10 mouse cellular contexts compared by ENCODE assay signal in genomic region chr2:25555479-25555878, GRCm38 (mm10). TPM values are rescaled to one million over a fixed set of nuclear protein-coding genes. Genes with fewer than 3 reads are reported as not detected.
DNase-seq lines count a peak whose midpoint lies in the region; ATAC-seq and TF ChIP-seq lines count a peak whose summit lies in the region.
"Not testable (repeated sequence)": the region's sequence is repeated elsewhere in the genome, so short reads cannot be mapped to it uniquely, and the experiment has no call there.
"Had no signal": no experiment of that assay in that cellular context is flagged by ENCODE, and none has a peak within 500 bp of the region (broad histone marks: within the 10 kb centered on the region; RNA-seq: fewer than 3 reads in every experiment).

No protein-coding gene starts in this region.

- not testable (repeated sequence) for H3K4me2 ChIP-seq in intestine, postnatal 0 days (replicated peaks; ENCODE audit: low read depth); lung, embryonic 14.5 days; midbrain, postnatal 0 days (ENCODE audit: low read depth, low read length, poor library complexity, severe bottlenecking)

- H3K9me3 ChIP-seq in E14TG2a.4 (ENCODE audit: low read length); intestine, postnatal 0 days (ENCODE audit: control insufficient read depth); lung, embryonic 14.5 days (ENCODE audit: low read depth, low read length); midbrain, postnatal 0 days (ENCODE audit: low read length): not testable (repeated sequence)

- not testable (repeated sequence) for ATAC-seq in intestine, postnatal 0 days; lung, embryonic 14.5 days (ENCODE audit: insufficient read depth); midbrain, postnatal 0 days (ENCODE audit: low FRiP score)

- H3K4me1 ChIP-seq in E14TG2a.4 (replicated peaks; ENCODE audit: low read depth, low read length) = peaks cover 26% of the 10 kb centered on the region
- H3K4me1 ChIP-seq in heart, adult 2 months (ENCODE audit: control insufficient read depth, insufficient read depth, low read length); intestine, postnatal 0 days (replicated peaks; ENCODE audit: control insufficient read depth, insufficient read depth, low read length): not testable (repeated sequence)
- peaks cover 11% of the 10 kb centered on the region for H3K4me1 ChIP-seq in lung, embryonic 14.5 days (ENCODE audit: insufficient read depth)
- peaks cover 15% of the 10 kb centered on the region; the same call in 1 of the 2 replicates for H3K4me1 ChIP-seq in midbrain, postnatal 0 days (ENCODE audit: insufficient read depth, low read length)

- not testable (repeated sequence) for TF ChIP-seq POLR2A in heart, adult 2 months (IDR thresholded peaks at IDR 0.05; ENCODE audit: insufficient read depth, low read depth, low read length)

- H3K9ac ChIP-seq in heart, adult 2 months (ENCODE audit: low read depth, low read length); intestine, postnatal 0 days (ENCODE audit: low read depth, low read length); lung, embryonic 14.5 days; midbrain, postnatal 0 days (replicated peaks; ENCODE audit: low read length, poor library complexity, severe bottlenecking): not testable (repeated sequence)

- peak; percentile 34 for TF ChIP-seq CTCF in E14TG2a.4 (conservative IDR thresholded peaks at IDR 0.05; ENCODE audit: low read length)
- peak; percentile 58 for TF ChIP-seq CTCF in heart, adult 2 months (IDR thresholded peaks at IDR 0.05)
- peak; percentile 33 for TF ChIP-seq CTCF in intestine, postnatal 0 days (IDR thresholded peaks at IDR 0.05; ENCODE audit: low read depth)
- peak; percentile 46 for TF ChIP-seq CTCF in left cerebral cortex, adult 2 months (IDR thresholded peaks at IDR 0.05)
- TF ChIP-seq CTCF in lung, embryonic 14.5 days (IDR thresholded peaks at IDR 0.05; ENCODE audit: low read depth) = peak; percentile 15; the same call in 1 of the 2 replicates
- TF ChIP-seq CTCF in midbrain, postnatal 0 days (IDR thresholded peaks at IDR 0.05) = peak; percentile 21

- not testable (repeated sequence) for H3K27ac ChIP-seq in heart, adult 2 months; intestine, postnatal 0 days (ENCODE audit: low read depth, low read length); left cerebral cortex, adult 2 months; lung, embryonic 14.5 days (ENCODE audit: low read depth); midbrain, postnatal 0 days (ENCODE audit: low read depth, low read length)

- intact Hi-C loops in heart, adult 2 months (cut with DNase I) = loop anchor here (10.0 kb wide), 1 partner anchor 131 kb away; the partner anchor contains the start of genes Abca2 and Fut7
- intact Hi-C loops in left cerebral cortex, adult 2 months (cut with DNase I) = not testable (repeated sequence)

- H3K79me2 ChIP-seq in heart, adult 2 months (replicated peaks; ENCODE audit: control insufficient read depth, insufficient read depth, low read length) = not testable (repeated sequence)

- not testable (repeated sequence) for H3K27me3 ChIP-seq in E14TG2a.4 (ENCODE audit: insufficient read depth, low read length); heart, adult 2 months (ENCODE audit: control insufficient read depth, insufficient read depth, low read length); intestine, postnatal 0 days (replicated peaks; ENCODE audit: control insufficient read depth, insufficient read depth, low read length); lung, embryonic 14.5 days (ENCODE audit: insufficient read depth, low read length); midbrain, postnatal 0 days (ENCODE audit: insufficient read depth, low read length)

- not testable (repeated sequence) for H3K4me3 ChIP-seq in E14TG2a.4 (replicated peaks; ENCODE audit: low read length); heart, adult 2 months; intestine, postnatal 0 days (ENCODE audit: low read depth, low read length); left cerebral cortex, adult 2 months; lung, embryonic 14.5 days (ENCODE audit: low read depth, low read length); midbrain, postnatal 0 days (ENCODE audit: low read depth, low read length)

- WGBS in heart, adult 2 months = 60% methylated on average over 2 of the region's 2 CpGs
- WGBS in intestine, postnatal 0 days = 62% methylated on average over 2 of the region's 2 CpGs
- 45% methylated on average over 2 of the region's 2 CpGs for WGBS in lung, embryonic 14.5 days
- WGBS in midbrain, postnatal 0 days = 52% methylated on average over 2 of the region's 2 CpGs

- H3K36me3 ChIP-seq in E14TG2a.4 (ENCODE audit: insufficient read depth, low read length) = peaks cover 17% of the 10 kb centered on the region
- not testable (repeated sequence) for H3K36me3 ChIP-seq in heart, adult 2 months (ENCODE audit: control insufficient read depth, insufficient read depth, low read length); intestine, postnatal 0 days (ENCODE audit: control insufficient read depth, insufficient read depth); lung, embryonic 14.5 days (ENCODE audit: insufficient read depth); midbrain, postnatal 0 days (ENCODE audit: insufficient read depth, low read length)

- not testable (repeated sequence) for TF ChIP-seq EP300 in heart, adult 2 months (IDR thresholded peaks at IDR 0.05; ENCODE audit: insufficient read depth, low read depth, low read length)

- peak; percentile 39 for DNase-seq in A20 (ENCODE audit: low read depth, low spot score)
- DNase-seq in cerebellum, adult 11-12 months = peak; percentile 18
- DNase-seq in heart, adult 2 months; left cerebral cortex, adult 2 months (ENCODE audit: extremely low spot score in 1 of 2, low spot score in 2 of 2); lung, embryonic 14.5 days; midbrain, postnatal 0 days (ENCODE audit: low spot score): not testable (repeated sequence)

RNA-seq across cellular contexts. Expression of gene Edf1, which starts 2.2 kb away (rescaled TPM):
- 100 to 1,000 TPM; 211 to 222 TPM for total RNA-seq in heart, adult 2 months (2021)
- polyA plus RNA-seq in heart, adult 2 months (2012; rRNA removed) = 81.9 and 110 TPM in 2 replicates
- 481 and 496 TPM in 2 replicates for polyA plus RNA-seq in intestine, postnatal 0 days (2015; fragmentation: Nextera tagmentation; extraction: Ambion mirVana)
- total RNA-seq in left cerebral cortex, adult 2 months (2021) = 100 to 1,000 TPM; 190 to 202 TPM
- polyA plus RNA-seq in lung, embryonic 14.5 days (2014; fragmentation: Nextera tagmentation; extraction: Ambion mirVana) = 282 and 295 TPM in 2 replicates
- total RNA-seq in midbrain, postnatal 0 days (2014; rRNA removed) = 187 and 196 TPM in 2 replicates
- 389 and 392 TPM in 2 replicates for polyA plus RNA-seq in midbrain, postnatal 0 days (2015; fragmentation: Nextera tagmentation; extraction: Ambion mirVana)

RNA-seq across cellular contexts. Expression of gene Traf2, which starts 8.7 kb away (rescaled TPM):
- 10 to 100 TPM; 13.5 to 15.8 TPM for total RNA-seq in heart, adult 2 months (2021)
- polyA plus RNA-seq in heart, adult 2 months (2012; rRNA removed) = 10.8 and 15.1 TPM in 2 replicates
- polyA plus RNA-seq in intestine, postnatal 0 days (2015; fragmentation: Nextera tagmentation; extraction: Ambion mirVana) = 16.4 and 18.7 TPM in 2 replicates
- total RNA-seq in left cerebral cortex, adult 2 months (2021) = 10 to 100 TPM; 10.4 to 11.0 TPM
- 34.8 and 35.3 TPM in 2 replicates for polyA plus RNA-seq in lung, embryonic 14.5 days (2014; fragmentation: Nextera tagmentation; extraction: Ambion mirVana)
- 5.5 and 7.6 TPM in 2 replicates for total RNA-seq in midbrain, postnatal 0 days (2014; rRNA removed)
- 7.0 and 9.3 TPM in 2 replicates for polyA plus RNA-seq in midbrain, postnatal 0 days (2015; fragmentation: Nextera tagmentation; extraction: Ambion mirVana)

RNA-seq across cellular contexts. Expression of gene Mamdc4, which starts 19.2 kb away (rescaled TPM):
- 1 to 10 TPM in 1 of 2 experiments, under 1 TPM in 1; 0.60 to 2.2 TPM for total RNA-seq in heart, adult 2 months (2021)
- polyA plus RNA-seq in heart, adult 2 months (2012; rRNA removed) = 1.6 and 8.5 TPM in 2 replicates
- 588 and 718 TPM in 2 replicates for polyA plus RNA-seq in intestine, postnatal 0 days (2015; fragmentation: Nextera tagmentation; extraction: Ambion mirVana)
- 1 to 10 TPM; 1.8 to 2.6 TPM for total RNA-seq in left cerebral cortex, adult 2 months (2021)
- polyA plus RNA-seq in lung, embryonic 14.5 days (2014; fragmentation: Nextera tagmentation; extraction: Ambion mirVana) = 2.2 and 4.1 TPM in 2 replicates
- total RNA-seq in midbrain, postnatal 0 days (2014; rRNA removed) = 1.7 and 1.9 TPM in 2 replicates
- 0.32 TPM in 2 replicates for polyA plus RNA-seq in midbrain, postnatal 0 days (2015; fragmentation: Nextera tagmentation; extraction: Ambion mirVana)

RNA-seq across cellular contexts. Expression of gene Phpt1, which starts 19.5 kb away (rescaled TPM):
- total RNA-seq in heart, adult 2 months (2021) = 10 to 100 TPM; 52.6 to 69.9 TPM
- polyA plus RNA-seq in heart, adult 2 months (2012; rRNA removed) = 100 and 101 TPM in 2 replicates
- polyA plus RNA-seq in intestine, postnatal 0 days (2015; fragmentation: Nextera tagmentation; extraction: Ambion mirVana) = 116 TPM in 2 replicates
- total RNA-seq in left cerebral cortex, adult 2 months (2021) = 10 to 100 TPM; 64.0 to 70.5 TPM
- polyA plus RNA-seq in lung, embryonic 14.5 days (2014; fragmentation: Nextera tagmentation; extraction: Ambion mirVana) = 183 and 197 TPM in 2 replicates
- 37.9 and 39.8 TPM in 2 replicates for total RNA-seq in midbrain, postnatal 0 days (2014; rRNA removed)
- 192 and 209 TPM in 2 replicates for polyA plus RNA-seq in midbrain, postnatal 0 days (2015; fragmentation: Nextera tagmentation; extraction: Ambion mirVana)

RNA-seq across cellular contexts. Expression of gene Ajm1, which starts 26.1 kb away (rescaled TPM):
- under 1 TPM; 0.05 to 0.36 TPM for total RNA-seq in heart, adult 2 months (2021)
- polyA plus RNA-seq in heart, adult 2 months (2012; rRNA removed) = 0.15 and 1.1 TPM in 2 replicates
- polyA plus RNA-seq in intestine, postnatal 0 days (2015; fragmentation: Nextera tagmentation; extraction: Ambion mirVana) = 0.68 and 0.78 TPM in 2 replicates
- 100 to 1,000 TPM; 102 to 104 TPM for total RNA-seq in left cerebral cortex, adult 2 months (2021)
- polyA plus RNA-seq in lung, embryonic 14.5 days (2014; fragmentation: Nextera tagmentation; extraction: Ambion mirVana) = 0.37 TPM in 1 of 2 replicates, not detected in the other
- 23.1 and 30.9 TPM in 2 replicates for total RNA-seq in midbrain, postnatal 0 days (2014; rRNA removed)
- 19.2 and 22.1 TPM in 2 replicates for polyA plus RNA-seq in midbrain, postnatal 0 days (2015; fragmentation: Nextera tagmentation; extraction: Ambion mirVana)
- total RNA-seq: gastrocnemius, postnatal 25 days had no signal
- polyA plus RNA-seq: CD4-positive, CD25-positive, alpha-beta regulatory T cell, adult 4 months had no signal

Comparison
In these comparisons a context has a peak if more than half of its experiments do, and no peak if none do; other contexts are left out.
1. RNA of gene Mamdc4, which starts 19.2 kb away (polyA plus RNA-seq): 588 to 718 TPM in intestine, postnatal 0 days; 2.2 to 4.1 TPM in lung, embryonic 14.5 days, 1.6 to 8.5 TPM in heart, adult 2 months and 0.32 TPM in midbrain, postnatal 0 days; every median in the first group is over 10 times any median in the second.
2. Peak in every context shown above with its lines, with median percentiles within 50 percentile points of each other: CTCF ChIP-seq.